Mouse (Mus musculus): ENCODE measurements at regions not wholly inside any gene's neighbourhood (a gene's known extent, or its start where the extent isn't known, plus 50 kb on each side); places are given as distances from the start of the nearest gene placed in this dataset.

DNA sequence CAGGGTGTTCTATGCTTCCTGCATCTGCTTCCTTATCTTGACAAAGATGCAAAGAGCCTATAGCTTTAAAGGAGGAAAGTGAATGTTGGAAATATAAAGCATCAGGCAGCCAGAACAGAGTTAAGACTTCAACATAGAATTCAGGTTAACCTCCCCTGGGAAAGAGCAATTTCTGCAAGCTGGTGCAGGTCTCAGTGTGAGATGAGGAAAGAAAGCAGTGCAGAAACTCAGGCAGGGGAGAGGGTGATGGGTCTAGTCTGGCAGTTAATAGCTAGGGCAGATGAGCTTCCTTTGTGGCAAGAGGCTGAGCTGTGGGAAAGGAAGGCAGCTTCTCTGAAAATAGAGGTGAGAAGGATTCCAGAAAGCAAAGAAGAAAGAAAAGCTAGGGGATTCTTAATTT, 134.7 kb upstream of the Impg1 start:
- TF ChIP-seq POLR2AphosphoS2 (IDR thresholded peaks at IDR 0.05; ENCODE audit: insufficient read length, low read depth), result no peak
- TF ChIP-seq SRF (IDR thresholded peaks at IDR 0.05; ENCODE audit: control insufficient read depth, insufficient read length, low read depth), result no peak
- no peak for TF ChIP-seq E2F4 (IDR thresholded peaks at IDR 0.05; ENCODE audit: insufficient read depth)
- TF ChIP-seq USF1 (IDR thresholded peaks at IDR 0.05; ENCODE audit: low read depth), result no peak
- no peak for TF ChIP-seq CEBPB (IDR thresholded peaks at IDR 0.05; ENCODE audit: insufficient read depth, poor library complexity, severe bottlenecking)
- no peak for TF ChIP-seq POLR2A (IDR thresholded peaks at IDR 0.05; ENCODE audit: insufficient read length, low read depth)
- no peak for TF ChIP-seq TCF3 (IDR thresholded peaks at IDR 0.05; ENCODE audit: insufficient read length, low read depth)
